Mouse (Mus musculus): ENCODE measurements at regions not wholly inside any gene's neighbourhood (a gene's known extent, or its start where the extent isn't known, plus 50 kb on each side); places are given as distances from the start of the nearest gene placed in this dataset.

DNA sequence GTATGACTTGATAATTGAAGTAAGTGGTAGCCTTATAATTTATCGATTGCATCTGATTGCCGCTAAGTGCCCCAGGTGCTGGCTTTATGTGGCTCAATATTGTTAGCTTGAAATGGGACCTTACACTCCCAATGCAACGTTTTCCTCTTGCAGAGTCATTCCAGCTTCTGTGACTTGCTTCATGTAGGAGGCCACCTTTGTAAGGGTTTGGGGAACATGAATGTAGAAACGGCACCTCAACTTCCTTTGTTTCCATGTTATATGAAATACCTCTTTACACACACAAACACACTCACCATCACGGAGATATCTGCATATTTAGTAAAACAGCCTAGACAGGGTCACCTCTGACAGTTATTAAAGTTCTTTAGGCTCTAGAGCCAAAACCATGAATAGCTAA, 59.4 kb upstream of the Cep78 start:
- TF ChIP-seq CTCF (IDR thresholded peaks at IDR 0.05; ENCODE audit: low read depth, low read length) (no peak), POLR2A (IDR thresholded peaks at IDR 0.05; ENCODE audit: extremely low read depth, insufficient read depth, low read length) (no peak)
- Histone ChIP-seq H3K79me2 (ENCODE audit: control insufficient read depth, insufficient read depth, low read length) (no peaks in the 10 kb centered on the region), H3K9ac (ENCODE audit: low read depth, low read length) (no peak overlapping the region), H3K4me3 (ENCODE audit: insufficient read depth, low read depth, low read length) (no peak overlapping the region), H3K27me3 (ENCODE audit: control insufficient read depth, insufficient read depth, low read length) (no peaks in the 10 kb centered on the region), H3K36me3 (ENCODE audit: control insufficient read depth, insufficient read depth, low read length) (no peaks in the 10 kb centered on the region), H3K27ac (replicated peaks; ENCODE audit: insufficient read depth, low read depth, low read length) (no peak overlapping the region), H3K4me1 (ENCODE audit: control insufficient read depth, insufficient read depth, low read length) (no peaks in the 10 kb centered on the region)
- WGBS = 82% methylated on average over 5 of the region's 5 CpGs
- DNase-seq (ENCODE audit: extremely low read depth, low read depth, low spot score) = no peak

DNA sequence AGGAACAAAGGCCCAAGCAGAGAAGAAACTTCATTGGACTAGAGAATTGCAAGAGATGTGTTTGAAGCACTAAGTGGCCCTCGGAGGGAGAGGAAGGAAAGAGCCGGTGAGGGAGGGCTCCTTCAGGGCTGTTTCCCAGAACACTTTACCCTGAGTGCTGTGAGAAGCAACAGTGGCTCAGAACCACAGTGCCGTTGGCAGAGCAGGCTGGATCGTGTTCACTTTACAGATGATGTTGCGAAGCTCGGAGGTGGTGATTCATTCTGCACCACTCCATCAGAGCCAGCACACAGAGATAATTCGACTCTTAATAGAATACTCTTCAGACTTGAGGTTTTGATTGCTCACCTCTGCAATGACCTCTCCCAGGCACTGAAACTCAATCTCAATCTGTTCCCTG, 58.2 kb upstream of the Cep78 start:
- Histone ChIP-seq H3K9ac (ENCODE audit: low read depth, low read length) (no peak overlapping the region), H3K27me3 (ENCODE audit: control insufficient read depth, insufficient read depth, low read length) (no peaks in the 10 kb centered on the region), H3K27ac (replicated peaks; ENCODE audit: insufficient read depth, low read depth, low read length) (no peak overlapping the region), H3K36me3 (ENCODE audit: control insufficient read depth, insufficient read depth, low read length) (no peaks in the 10 kb centered on the region), H3K4me1 (ENCODE audit: control insufficient read depth, insufficient read depth, low read length) (no peaks in the 10 kb centered on the region), H3K79me2 (ENCODE audit: control insufficient read depth, insufficient read depth, low read length) (no peaks in the 10 kb centered on the region), H3K4me3 (ENCODE audit: insufficient read depth, low read depth, low read length) (no peak overlapping the region)
- no peak for TF ChIP-seq POLR2A (IDR thresholded peaks at IDR 0.05; ENCODE audit: extremely low read depth, insufficient read depth, low read length)
- TF ChIP-seq CTCF (IDR thresholded peaks at IDR 0.05; ENCODE audit: low read depth, low read length) = no peak
- WGBS = 88% methylated on average over 7 of the region's 7 CpGs
- DNase-seq (ENCODE audit: extremely low read depth, low read depth, low spot score) = no peak

DNA sequence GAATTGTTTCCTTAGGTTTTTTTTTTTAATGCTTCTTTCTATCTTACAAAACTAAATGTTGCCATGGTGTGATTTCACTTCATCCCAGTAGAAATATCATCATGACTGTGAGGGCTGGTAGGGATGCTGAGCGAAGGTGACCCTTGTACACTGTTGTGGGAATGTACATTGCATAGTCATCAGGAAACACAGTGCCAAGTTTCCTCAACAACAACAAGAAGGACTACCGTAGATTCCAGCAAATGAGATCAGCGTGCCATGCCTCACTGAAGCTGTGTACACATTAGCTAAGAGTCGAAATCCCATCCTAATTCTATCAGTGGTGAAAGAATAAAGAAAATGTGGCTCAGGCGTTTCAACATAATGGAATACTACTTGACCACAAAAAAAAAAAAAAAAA, 57.1 kb upstream of the Cep78 start:
- Histone ChIP-seq H3K4me1 (ENCODE audit: control insufficient read depth, insufficient read depth, low read length) (no peaks in the 10 kb centered on the region), H3K79me2 (ENCODE audit: control insufficient read depth, insufficient read depth, low read length) (no peaks in the 10 kb centered on the region), H3K27me3 (ENCODE audit: control insufficient read depth, insufficient read depth, low read length) (no peaks in the 10 kb centered on the region), H3K9ac (ENCODE audit: low read depth, low read length) (no peak overlapping the region), H3K4me3 (ENCODE audit: insufficient read depth, low read depth, low read length) (no peak overlapping the region), H3K27ac (replicated peaks; ENCODE audit: insufficient read depth, low read depth, low read length) (no peak overlapping the region), H3K36me3 (ENCODE audit: control insufficient read depth, insufficient read depth, low read length) (no peaks in the 10 kb centered on the region)
- TF ChIP-seq CTCF (IDR thresholded peaks at IDR 0.05; ENCODE audit: low read depth, low read length) = no peak
- TF ChIP-seq POLR2A (IDR thresholded peaks at IDR 0.05; ENCODE audit: extremely low read depth, insufficient read depth, low read length) = no peak
- 71% methylated on average over 5 of the region's 5 CpGs for WGBS
- DNase-seq (ENCODE audit: extremely low read depth, low read depth, low spot score) = no peak

DNA sequence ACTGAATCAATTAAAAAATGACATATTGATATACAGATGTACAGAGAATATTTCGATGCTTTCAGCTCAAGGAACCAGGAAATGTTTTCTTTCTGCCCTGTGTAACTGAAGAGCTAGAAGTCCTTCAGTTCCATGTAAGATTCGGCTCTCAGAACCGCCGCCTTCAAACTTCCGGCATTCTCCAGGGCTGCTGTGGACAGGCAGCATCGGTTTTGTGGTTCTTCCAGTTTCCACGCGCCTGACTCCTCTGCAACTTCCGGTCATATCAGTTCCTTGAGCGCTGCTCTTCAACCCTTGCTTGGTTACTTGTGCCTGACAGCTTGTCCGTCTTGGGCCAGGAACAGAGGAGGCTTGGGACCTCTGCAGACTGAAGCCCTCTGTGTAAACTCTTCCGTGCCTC, 53.0 kb upstream of the Cep78 start:
- Histone ChIP-seq H3K36me3 (ENCODE audit: control insufficient read depth, insufficient read depth, low read length) (no peaks in the 10 kb centered on the region), H3K4me1 (ENCODE audit: control insufficient read depth, insufficient read depth, low read length) (no peaks in the 10 kb centered on the region), H3K27me3 (ENCODE audit: control insufficient read depth, insufficient read depth, low read length) (no peaks in the 10 kb centered on the region), H3K79me2 (ENCODE audit: control insufficient read depth, insufficient read depth, low read length) (no peaks in the 10 kb centered on the region), H3K27ac (replicated peaks; ENCODE audit: insufficient read depth, low read depth, low read length) (no peak overlapping the region), H3K4me3 (ENCODE audit: insufficient read depth, low read depth, low read length) (no peak overlapping the region), H3K9ac (ENCODE audit: low read depth, low read length) (no peak overlapping the region)
- no peak for TF ChIP-seq CTCF (IDR thresholded peaks at IDR 0.05; ENCODE audit: low read depth, low read length)
- no peak for TF ChIP-seq POLR2A (IDR thresholded peaks at IDR 0.05; ENCODE audit: extremely low read depth, insufficient read depth, low read length)
- WGBS = 83% methylated on average over 12 of the region's 12 CpGs
- DNase-seq (ENCODE audit: extremely low read depth, low read depth, low spot score) = no peak
